Mouse (Mus musculus): ENCODE measurements around the gene Olfr605.
"Not testable (repeated sequence)": the region's sequence is repeated elsewhere in the genome, so short reads cannot be mapped to it uniquely, and the experiment has no call there.

The Olfr605 gene

GRCm38 (mm10) chr7:103445339-103445738, at the start of gene Olfr605:
Gene Olfr605, minus strand, starts transcription at chr7:103445439.
- no peak for DNase-seq (ENCODE audit: low spot score in 2 of 2)

GRCm38 (mm10) chr7:103477106-103477505, 31.9 kb upstream of the Olfr605 start:
- not testable (repeated sequence) for DNase-seq (ENCODE audit: low spot score in 2 of 2)

GRCm38 (mm10) chr7:103469577-103469976, 24.3 kb upstream of the Olfr605 start, which contains the start of gene Olfr608:
Gene Olfr608, plus strand, starts transcription at chr7:103469877.
- no peak for DNase-seq (ENCODE audit: low spot score in 2 of 2)

GRCm38 (mm10) chr7:103460590-103460989, 15.4 kb upstream of the Olfr605 start:
- DNase-seq (ENCODE audit: low spot score in 2 of 2) = no peak

GRCm38 (mm10) chr7:103448746-103449145, 3.5 kb upstream of the Olfr605 start, which contains the start of gene Olfr606:
Gene Olfr606, plus strand, starts transcription at chr7:103449046.
- DNase-seq (ENCODE audit: low spot score in 2 of 2) = no peak

GRCm38 (mm10) chr7:103414772-103415171, 30.5 kb downstream of the Olfr605 start, which contains the start of gene Usp17lc:
Gene Usp17lc, plus strand, starts transcription at chr7:103415072.
- DNase-seq (ENCODE audit: low spot score in 2 of 2) = not testable (repeated sequence)

- DNase-seq (ENCODE audit: low spot score in 2 of 2) = not testable (repeated sequence)
Measured at GRCm38 (mm10) chr7:103406521-103407055, 38.7 kb downstream of the Olfr605 start.

- DNase-seq (ENCODE audit: low spot score in 2 of 2) = no peak
Measured at GRCm38 (mm10) chr7:103398981-103399380, 46.3 kb downstream of the Olfr605 start.

- no peak for DNase-seq (ENCODE audit: low spot score in 2 of 2)
Measured at GRCm38 (mm10) chr7:103397758-103398157, 47.5 kb downstream of the Olfr605 start.
